Mouse (Mus musculus) MEL (cell line): ENCODE data around the gene 1700025B11Rik.

Source experiments
- CTCF ChIP-seq, 3 experiments: IDR thresholded peaks in 2 of 3; conservative IDR thresholded peaks in 1 of 3; 2 replicates each; pipeline ENCODE4 v1.5.1; 2011 to 2012; ENCODE audit warnings: low read length in 3 of 3, low read depth in 2 of 3, mild to moderate bottlenecking in 2 of 3, improper control_type of control experiment in 1 of 3, inconsistent platforms in 1 of 3, mixed read lengths in 1 of 3, moderate library complexity in 1 of 3; ENCODE audit not compliant: control insufficient read depth in 1 of 3, insufficient read depth in 1 of 3, poor library complexity in 1 of 3, severe bottlenecking in 1 of 3
- GABPA ChIP-seq: IDR thresholded peaks from 2 replicates; pipeline ENCODE4 v1.6.1; 2012; ENCODE audit warnings: low read depth, mild to moderate bottlenecking, inconsistent platforms, low read length, improper control_type of control experiment, moderate library complexity

DNA sequence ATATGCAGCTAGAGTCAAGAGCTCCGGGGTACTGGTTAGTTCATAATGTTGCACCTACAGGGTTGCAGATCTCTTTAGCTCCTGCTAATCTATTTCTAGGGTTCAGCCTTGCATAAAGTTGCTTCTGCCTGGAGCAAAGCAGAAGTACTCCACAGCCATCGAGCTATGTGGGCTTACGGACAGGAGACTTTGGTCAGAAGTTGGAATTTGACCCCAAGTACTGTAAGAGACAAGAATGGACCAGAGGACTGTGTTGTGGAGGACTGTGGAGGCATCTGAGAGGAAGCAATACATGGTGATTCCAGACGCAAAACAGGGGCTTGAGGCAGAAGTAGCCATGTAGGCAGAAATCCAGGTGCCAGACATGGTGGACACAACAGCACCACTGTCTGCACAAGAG lies 17.6 kb upstream of the 1700025B11Rik start:
- TF ChIP-seq GABPA (no peak), CTCF (IDR thresholded peaks at IDR 0.05 in 2 of 3, conservative IDR thresholded peaks at IDR 0.05 in 1 of 3; ENCODE audit: control insufficient read depth in 1 of 3, insufficient read depth in 1 of 3, low read depth in 2 of 3, low read length in 3 of 3, poor library complexity in 1 of 3, severe bottlenecking in 1 of 3) (no peak)
